Mouse (Mus musculus): ENCODE data around the gene Dcps. TPM values are rescaled to one million over a fixed set of nuclear protein-coding genes. Genes with fewer than 3 reads are reported as not detected.
A peak's percentile ranks its signal among the peaks of the same experiment; 100 is the strongest.

Gene Dcps
- polyA plus RNA-seq, 1 experiment from 2014 or later, result 68.9 TPM

- H3K9ac ChIP-seq (ENCODE audit: low read length), result peak within 1 kb of the TSS; percentile 77
- H3K27ac ChIP-seq (ENCODE audit: low read length), result peak within 1 kb of the TSS; percentile 53
- peak within 1 kb of the TSS; percentile 58 for H3K4me3 ChIP-seq (replicated peaks; ENCODE audit: low read length)
- ATAC-seq (ENCODE audit: insufficient read depth, low FRiP score), result peak; percentile 93
- H3K36me3 ChIP-seq (ENCODE audit: control insufficient read depth, insufficient read depth, low read length), result no peaks in the 10 kb centered on the region; the same call in 1 of the 2 replicates
- H3K4me1 ChIP-seq (ENCODE audit: control insufficient read depth, insufficient read depth, low read length), result 0 out of 2 replicates have a peak, but pooled peaks cover 9% of the 10 kb centered on the region
- under 1% methylated on average over 44 of the region's 44 CpGs for WGBS
- H3K4me2 ChIP-seq (ENCODE audit: low read depth, low read length), result peak within 1 kb of the TSS; percentile 63
- H3K9me3 ChIP-seq (replicated peaks; ENCODE audit: control insufficient read depth, low read length), result no peaks in the 10 kb centered on the region
- H3K27me3 ChIP-seq (ENCODE audit: control insufficient read depth, insufficient read depth, low read length), result no peaks in the 10 kb centered on the region
Observed at GRCm38 (mm10) chr9:35199772-35200471, 24.1 kb upstream of the Dcps start, which contains the start of the genes Srpr and Tirap. Gene Srpr (plus strand): TSS chr9:35200175. Gene Tirap (minus strand): TSS chr9:35200291.

GRCm38 (mm10) chr9:35198945-35199771 is 23.3 kb upstream of the Dcps start:
- Histone ChIP-seq H3K4me2 (ENCODE audit: low read depth, low read length) (peak overlapping the region; percentile 63), H3K4me3 (replicated peaks; ENCODE audit: low read length) (peak overlapping the region; percentile 58), H3K9me3 (replicated peaks; ENCODE audit: control insufficient read depth, low read length) (no peaks in the 10 kb centered on the region), H3K9ac (ENCODE audit: low read length) (peak overlapping the region; percentile 77), H3K4me1 (ENCODE audit: control insufficient read depth, insufficient read depth, low read length) (0 out of 2 replicates have a peak, but pooled peaks cover 9% of the 10 kb centered on the region), H3K27ac (ENCODE audit: low read length) (peak overlapping the region; percentile 53), H3K36me3 (ENCODE audit: control insufficient read depth, insufficient read depth, low read length) (no peaks in the 10 kb centered on the region), H3K27me3 (ENCODE audit: control insufficient read depth, insufficient read depth, low read length) (no peaks in the 10 kb centered on the region)
- ATAC-seq (ENCODE audit: insufficient read depth, low FRiP score), result peak; percentile 63
- WGBS, result 23% methylated on average over 18 of the region's 18 CpGs

GRCm38 (mm10) chr9:35198351-35198750 is 22.5 kb upstream of the Dcps start:
- no peak overlapping the region for H3K9ac ChIP-seq (ENCODE audit: low read length)
- no peak for ATAC-seq (ENCODE audit: insufficient read depth, low FRiP score)
- H3K27me3 ChIP-seq (ENCODE audit: control insufficient read depth, insufficient read depth, low read length), result no peaks in the 10 kb centered on the region
- peak overlapping the region; percentile 53; the same call in 1 of the 2 replicates for H3K27ac ChIP-seq (ENCODE audit: low read length)
- no peak overlapping the region for H3K4me3 ChIP-seq (replicated peaks; ENCODE audit: low read length)
- H3K4me2 ChIP-seq (ENCODE audit: low read depth, low read length), result no peak overlapping the region; the same call in 1 of the 2 replicates
- H3K4me1 ChIP-seq (ENCODE audit: control insufficient read depth, insufficient read depth, low read length), result 0 out of 2 replicates have a peak, but pooled peaks cover 9% of the 10 kb centered on the region
- WGBS, result 78% methylated on average over 10 of the region's 10 CpGs
- H3K36me3 ChIP-seq (ENCODE audit: control insufficient read depth, insufficient read depth, low read length), result no peaks in the 10 kb centered on the region
- no peaks in the 10 kb centered on the region for H3K9me3 ChIP-seq (replicated peaks; ENCODE audit: control insufficient read depth, low read length)

GRCm38 (mm10) chr9:35197625-35198024 is 21.8 kb upstream of the Dcps start:
- Histone ChIP-seq H3K4me3 (replicated peaks; ENCODE audit: low read length) (no peak overlapping the region), H3K4me1 (ENCODE audit: control insufficient read depth, insufficient read depth, low read length) (0 out of 2 replicates have a peak, but pooled peaks cover 9% of the 10 kb centered on the region), H3K9ac (ENCODE audit: low read length) (no peak overlapping the region), H3K27me3 (ENCODE audit: control insufficient read depth, insufficient read depth, low read length) (no peaks in the 10 kb centered on the region), H3K36me3 (ENCODE audit: control insufficient read depth, insufficient read depth, low read length) (no peaks in the 10 kb centered on the region), H3K4me2 (ENCODE audit: low read depth, low read length) (no peak overlapping the region), H3K27ac (ENCODE audit: low read length) (no peak overlapping the region), H3K9me3 (replicated peaks; ENCODE audit: control insufficient read depth, low read length) (no peaks in the 10 kb centered on the region)
- 91% methylated on average over 3 of the region's 3 CpGs for WGBS
- no peak for ATAC-seq (ENCODE audit: insufficient read depth, low FRiP score)

GRCm38 (mm10) chr9:35194048-35194447 is 18.2 kb upstream of the Dcps start:
- 89% methylated on average over 3 of the region's 3 CpGs for WGBS

GRCm38 (mm10) chr9:35192983-35193542 is 17.2 kb upstream of the Dcps start:
- H3K4me1 ChIP-seq (ENCODE audit: control insufficient read depth, insufficient read depth, low read length), result no peaks in the 10 kb centered on the region
- H3K9me3 ChIP-seq (replicated peaks; ENCODE audit: control insufficient read depth, low read length), result no peaks in the 10 kb centered on the region
- H3K9ac ChIP-seq (ENCODE audit: low read length), result no peak overlapping the region
- no peak overlapping the region for H3K4me3 ChIP-seq (replicated peaks; ENCODE audit: low read length)
- WGBS, result 74% methylated on average over 11 of the region's 11 CpGs
- peak overlapping the region; percentile 46 for H3K27ac ChIP-seq (ENCODE audit: low read length)
- H3K4me2 ChIP-seq (ENCODE audit: low read depth, low read length), result no peak overlapping the region
- no peaks in the 10 kb centered on the region for H3K27me3 ChIP-seq (ENCODE audit: control insufficient read depth, insufficient read depth, low read length)
- H3K36me3 ChIP-seq (ENCODE audit: control insufficient read depth, insufficient read depth, low read length), result no peaks in the 10 kb centered on the region
- peak; percentile 69; the same call in 1 of the 2 replicates for ATAC-seq (ENCODE audit: insufficient read depth, low FRiP score)

More at GRCm38 (mm10) chr9:35194048-35194447, 18.2 kb upstream of the Dcps start:
- Histone ChIP-seq H3K9ac (ENCODE audit: low read length) (no peak overlapping the region), H3K4me2 (ENCODE audit: low read depth, low read length) (no peak overlapping the region), H3K4me1 (ENCODE audit: control insufficient read depth, insufficient read depth, low read length) (0 out of 2 replicates have a peak, but pooled peaks cover 2% of the 10 kb centered on the region), H3K9me3 (replicated peaks; ENCODE audit: control insufficient read depth, low read length) (no peaks in the 10 kb centered on the region), H3K27ac (ENCODE audit: low read length) (no peak overlapping the region), H3K4me3 (replicated peaks; ENCODE audit: low read length) (no peak overlapping the region), H3K36me3 (ENCODE audit: control insufficient read depth, insufficient read depth, low read length) (no peaks in the 10 kb centered on the region), H3K27me3 (ENCODE audit: control insufficient read depth, insufficient read depth, low read length) (no peaks in the 10 kb centered on the region)
- no peak for ATAC-seq (ENCODE audit: insufficient read depth, low FRiP score)

- Histone ChIP-seq H3K4me3 (replicated peaks; ENCODE audit: low read length) (no peak overlapping the region), H3K27ac (ENCODE audit: low read length) (no peak overlapping the region), H3K9me3 (replicated peaks; ENCODE audit: control insufficient read depth, low read length) (no peaks in the 10 kb centered on the region), H3K36me3 (ENCODE audit: control insufficient read depth, insufficient read depth, low read length) (no peaks in the 10 kb centered on the region), H3K9ac (ENCODE audit: low read length) (no peak overlapping the region), H3K4me1 (ENCODE audit: control insufficient read depth, insufficient read depth, low read length) (no peaks in the 10 kb centered on the region), H3K4me2 (ENCODE audit: low read depth, low read length) (no peak overlapping the region), H3K27me3 (ENCODE audit: control insufficient read depth, insufficient read depth, low read length) (no peaks in the 10 kb centered on the region)
- 84% methylated on average over 22 of the region's 22 CpGs for whole genome bisulfite sequencing
- no peak for ATAC-seq (ENCODE audit: insufficient read depth, low FRiP score)
Observed at GRCm38 (mm10) chr9:35188700-35189099, 12.8 kb upstream of the Dcps start.

GRCm38 (mm10) chr9:35187351-35187903 is 11.6 kb upstream of the Dcps start:
- 79% methylated on average over 10 of the region's 10 CpGs for WGBS
- H3K4me2 ChIP-seq (ENCODE audit: low read depth, low read length), result no peak overlapping the region
- no peaks in the 10 kb centered on the region for H3K4me1 ChIP-seq (ENCODE audit: control insufficient read depth, insufficient read depth, low read length)
- no peak for ATAC-seq (ENCODE audit: insufficient read depth, low FRiP score)
- H3K9ac ChIP-seq (ENCODE audit: low read length), result no peak overlapping the region
- no peak overlapping the region for H3K4me3 ChIP-seq (replicated peaks; ENCODE audit: low read length)
- H3K9me3 ChIP-seq (replicated peaks; ENCODE audit: control insufficient read depth, low read length), result no peaks in the 10 kb centered on the region
- no peaks in the 10 kb centered on the region for H3K36me3 ChIP-seq (ENCODE audit: control insufficient read depth, insufficient read depth, low read length)
- H3K27me3 ChIP-seq (ENCODE audit: control insufficient read depth, insufficient read depth, low read length), result no peaks in the 10 kb centered on the region
- no peak overlapping the region for H3K27ac ChIP-seq (ENCODE audit: low read length)

All from stomach, embryonic 16.5 days (tissue).